Mouse (Mus musculus): ENCODE results near the gene Gad2.

DNA sequence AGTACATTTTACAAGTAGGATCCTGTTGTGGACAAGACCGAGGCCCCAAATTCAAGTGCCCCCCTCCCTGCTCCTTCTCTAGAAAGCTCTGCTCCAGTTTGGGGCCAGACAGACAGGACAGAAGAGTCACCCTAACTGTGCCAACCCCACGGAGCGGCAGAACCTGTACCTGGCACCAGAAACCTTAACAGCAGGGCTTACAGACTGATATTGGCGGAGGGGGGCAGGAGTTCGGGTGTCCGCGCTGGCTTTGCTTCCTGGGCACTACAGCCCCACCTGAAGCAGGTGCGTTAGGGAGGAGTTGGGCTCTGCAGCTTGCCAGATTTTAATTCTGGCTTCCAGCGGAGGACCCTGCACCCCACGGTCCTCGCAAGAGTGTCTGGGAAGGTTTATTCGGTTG is 2.6 kb upstream of the Gad2 start:
- TF ChIP-seq CTCF (IDR thresholded peaks at IDR 0.05; ENCODE audit: low read depth) (no peak), EP300 (IDR thresholded peaks at IDR 0.05; ENCODE audit: low read depth) (no peak)

All from liver, embryonic 14.5 days (tissue).